Mouse (Mus musculus): ENCODE results near the gene Parp16.

- TF ChIP-seq USF1 (IDR thresholded peaks at IDR 0.05; ENCODE audit: low read depth) (no peak), CTCF (IDR thresholded peaks at IDR 0.05; ENCODE audit: control insufficient read depth, insufficient read depth, insufficient read length) (peak; percentile 32), MAX (IDR thresholded peaks at IDR 0.05) (no peak), MYOD1 (IDR thresholded peaks at IDR 0.05; ENCODE audit: control insufficient read depth, insufficient read length, low read depth) (no peak), MYOG (IDR thresholded peaks at IDR 0.05; ENCODE audit: control insufficient read depth, extremely low read depth, insufficient read length) (no peak), CEBPB (IDR thresholded peaks at IDR 0.05; ENCODE audit: low read depth) (no peak)
Measured at GRCm38 (mm10) chr9:65214778-65215493, 19.8 kb downstream of the Parp16 start.

Data from C2C12 (cell line).